Mouse (Mus musculus) layer of hippocampus, postnatal 10 days (tissue): ENCODE results near the gene Fam3c. TPM values are rescaled to one million over a fixed set of nuclear protein-coding genes. Genes with fewer than 3 reads are reported as not detected.

Experiments used
- DNase-seq, 2 experiments: peaks; one replicate each; pipeline ENCODE4 v3.0.0; 2021; ENCODE audit warnings: low spot score in 2 of 2
- total RNA-seq, 2 experiments: library from RNA; stranded (reverse); gene quantifications; 2 replicates each; pipeline ENCODE4 v1.2.3; 2021

Gene Fam3c
- total RNA-seq, 2 experiments from 2014 or later = 97.9 to 99.2 TPM

GRCm38 (mm10) chr6:22354675-22355074 lies 1.4 kb downstream of the Fam3c start:
- DNase-seq = no peak

GRCm38 (mm10) chr6:22354031-22354430 lies 2.0 kb downstream of the Fam3c start:
- no peak for DNase-seq

GRCm38 (mm10) chr6:22351551-22351950 lies 4.5 kb downstream of the Fam3c start:
- DNase-seq = no peak

GRCm38 (mm10) chr6:22350239-22350571 lies 5.8 kb downstream of the Fam3c start:
- no peak for DNase-seq

GRCm38 (mm10) chr6:22349531-22350238 lies 6.4 kb downstream of the Fam3c start:
- DNase-seq = no peak

- no peak for DNase-seq
Observed at GRCm38 (mm10) chr6:22348975-22349374, 7.1 kb downstream of the Fam3c start.

- no peak for DNase-seq
Observed at GRCm38 (mm10) chr6:22348130-22348529, 7.9 kb downstream of the Fam3c start.

- no peak for DNase-seq
Observed at GRCm38 (mm10) chr6:22347132-22347902, 8.7 kb downstream of the Fam3c start.

GRCm38 (mm10) chr6:22344443-22344842 lies 11.6 kb downstream of the Fam3c start:
- DNase-seq = no peak

GRCm38 (mm10) chr6:22343706-22344105 lies 12.3 kb downstream of the Fam3c start:
- no peak for DNase-seq

- no peak for DNase-seq
Observed at GRCm38 (mm10) chr6:22343292-22343691, 12.8 kb downstream of the Fam3c start.

GRCm38 (mm10) chr6:22340779-22341178 lies 15.3 kb downstream of the Fam3c start:
- DNase-seq = no peak

- DNase-seq = no peak
Observed at GRCm38 (mm10) chr6:22339763-22340542, 16.1 kb downstream of the Fam3c start.

GRCm38 (mm10) chr6:22332548-22332947 lies 23.5 kb downstream of the Fam3c start:
- no peak for DNase-seq

GRCm38 (mm10) chr6:22330169-22330960 lies 25.7 kb downstream of the Fam3c start:
- no peak for DNase-seq

- no peak for DNase-seq
Observed at GRCm38 (mm10) chr6:22327931-22328330, 28.1 kb downstream of the Fam3c start.

GRCm38 (mm10) chr6:22327091-22327490 lies 29.0 kb downstream of the Fam3c start:
- no peak for DNase-seq

GRCm38 (mm10) chr6:22326289-22326688 lies 29.8 kb downstream of the Fam3c start:
- no peak for DNase-seq

GRCm38 (mm10) chr6:22325364-22326072 lies 30.5 kb downstream of the Fam3c start:
- DNase-seq = peak; percentile 90 to 93

GRCm38 (mm10) chr6:22298059-22298458 lies 58.0 kb downstream of the Fam3c start:
- no peak for DNase-seq
